Mouse (Mus musculus) heart, postnatal 4 days (tissue): Measurements from ENCODE around the gene Nmnat2. TPM values are rescaled to one million over a fixed set of nuclear protein-coding genes. Genes with fewer than 3 reads are reported as not detected.

Source experiments
- DNase-seq: peaks from one replicate; pipeline ENCODE4 v3.0.0; 2021
- total RNA-seq, 2 experiments: library from RNA; stranded (reverse); gene quantifications; 2 replicates each; pipeline ENCODE4 v1.2.3; 2021

Gene Nmnat2
- total RNA-seq, 2 experiments from 2014 or later: 1.2 to 1.5 TPM

DNA sequence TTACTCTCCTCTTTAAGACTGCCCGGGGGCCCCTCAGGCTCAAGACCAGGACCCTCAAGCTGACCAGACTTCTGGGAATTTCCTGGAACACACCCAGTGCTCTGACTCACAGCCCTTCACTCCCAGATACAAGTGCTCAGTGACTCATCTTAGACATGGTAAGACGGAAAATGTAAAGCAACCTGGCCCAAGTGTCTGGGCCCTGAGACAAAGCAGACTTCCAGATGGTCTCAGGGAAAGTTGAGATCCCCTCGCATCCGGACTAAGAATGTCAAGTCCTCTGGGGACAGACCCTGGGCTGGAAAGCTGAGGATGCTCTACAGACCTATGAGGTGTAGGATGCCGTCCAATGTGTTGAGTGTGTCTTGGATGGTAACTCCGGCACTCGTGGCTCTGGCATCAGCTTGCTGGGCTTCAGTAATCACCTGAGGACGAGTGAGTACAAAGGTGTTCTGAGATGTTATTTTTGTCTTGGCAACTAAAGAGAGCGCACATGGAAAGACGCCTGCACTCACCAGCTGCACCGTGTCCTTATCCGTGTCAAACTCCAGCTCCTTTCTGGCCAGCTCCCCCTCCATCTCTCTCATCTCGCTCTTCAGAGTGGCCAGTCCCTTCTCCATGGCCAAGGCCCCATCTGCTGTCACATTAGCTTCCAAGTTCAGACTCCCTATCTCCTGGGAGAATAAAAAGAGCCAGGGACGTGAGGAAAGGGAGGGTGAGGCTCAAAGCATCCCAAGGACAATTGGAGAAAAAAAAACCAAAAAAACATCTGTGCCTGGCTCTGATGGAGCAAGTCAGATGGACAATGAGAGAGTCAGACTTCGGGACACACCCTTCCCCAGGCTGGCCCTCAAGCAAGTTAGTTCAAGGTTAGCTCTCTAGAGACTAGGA lies 171.9 kb downstream of the Nmnat2 start:
- DNase-seq: peak; percentile 68

- no peak for DNase-seq
Observed at GRCm38 (mm10) chr1:153127622-153128021, 172.8 kb downstream of the Nmnat2 start.

DNA sequence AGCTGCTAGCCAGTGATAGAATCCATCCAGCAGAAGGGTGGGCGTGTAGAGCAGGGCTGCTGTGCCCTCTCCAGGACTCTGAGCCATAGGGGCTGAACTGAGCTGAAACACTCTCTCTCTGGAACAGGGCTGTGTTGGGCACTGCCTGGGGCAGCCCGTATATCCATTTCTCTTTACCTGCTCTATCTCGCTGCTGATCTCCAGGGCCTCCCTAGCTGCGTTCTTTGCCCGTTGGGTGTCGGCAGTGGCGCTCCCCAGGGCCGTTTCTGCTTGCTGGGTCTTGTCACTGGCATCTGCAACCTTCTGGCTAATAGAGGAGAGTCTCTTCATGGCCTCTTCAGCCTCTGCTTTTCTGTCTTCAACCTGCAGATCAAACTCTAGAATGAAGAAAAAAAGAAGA lies 174.0 kb downstream of the Nmnat2 start:
- DNase-seq: no peak

GRCm38 (mm10) chr1:153129992-153130713 lies 175.4 kb downstream of the Nmnat2 start:
- DNase-seq: peak; percentile 70

DNA sequence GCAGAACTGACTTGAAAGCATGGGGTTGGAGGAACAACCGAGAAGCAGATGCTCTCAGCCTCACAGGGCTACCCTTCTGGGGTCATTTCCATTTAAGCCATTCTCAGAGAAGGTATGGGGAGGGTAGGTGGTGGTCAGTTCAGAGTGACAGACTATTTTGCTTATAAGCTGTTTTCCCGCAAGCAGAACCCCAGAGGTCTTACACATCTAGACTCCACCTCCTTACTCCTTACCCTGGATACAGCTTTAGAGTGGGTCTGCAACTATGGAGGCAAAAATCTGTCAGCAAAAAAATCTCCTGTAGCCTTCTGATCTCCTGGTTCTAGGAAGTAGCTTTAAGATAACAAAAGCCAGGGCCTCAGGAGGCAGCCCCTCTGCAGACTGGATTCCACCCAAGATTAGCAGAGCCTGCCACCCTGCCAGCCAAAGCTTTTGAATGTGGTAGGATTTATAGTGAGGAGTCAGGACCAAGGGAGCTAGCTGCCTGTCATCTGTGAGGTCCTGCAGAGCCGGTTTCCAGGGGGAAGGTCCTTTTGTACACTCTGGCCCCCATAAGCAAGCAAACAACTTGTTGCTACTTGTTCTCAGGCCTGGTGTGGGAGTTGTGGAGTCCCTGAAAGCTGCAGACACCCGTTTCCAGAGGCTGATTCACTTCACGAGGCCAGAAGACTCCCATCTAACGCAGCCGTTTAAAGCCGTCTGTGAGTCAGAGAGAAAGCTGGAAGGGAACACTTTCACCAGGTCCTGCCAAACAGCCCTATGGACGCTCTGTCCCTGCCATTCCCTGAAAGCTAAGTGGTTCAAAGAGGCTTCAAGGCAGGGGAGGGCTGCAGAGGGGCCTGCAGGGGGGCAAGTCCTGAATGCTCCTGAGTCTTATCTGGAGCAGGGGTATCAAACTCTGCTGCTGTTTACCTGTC lies 179.3 kb downstream of the Nmnat2 start:
- peak; percentile 70 for DNase-seq

DNA sequence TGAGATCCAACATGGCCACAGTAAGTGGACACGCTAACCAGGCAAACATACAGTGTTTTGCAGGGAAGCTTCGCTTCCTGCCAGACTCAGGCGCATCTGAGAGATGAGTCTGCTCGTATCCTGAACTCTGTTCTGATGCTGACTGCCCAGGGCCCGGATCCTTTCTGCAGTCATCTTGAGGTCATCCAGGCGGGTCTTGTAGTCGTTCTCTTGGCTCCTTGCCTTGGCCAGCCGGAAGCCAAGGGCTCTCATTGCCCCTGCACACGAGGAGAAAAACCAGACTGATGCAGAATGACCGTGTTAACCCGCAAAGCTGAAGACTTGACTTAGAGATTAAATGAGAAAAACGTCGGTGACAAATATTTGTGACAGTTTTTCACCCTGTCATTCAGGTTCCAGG lies 181.9 kb downstream of the Nmnat2 start:
- peak; percentile 50 for DNase-seq

DNA sequence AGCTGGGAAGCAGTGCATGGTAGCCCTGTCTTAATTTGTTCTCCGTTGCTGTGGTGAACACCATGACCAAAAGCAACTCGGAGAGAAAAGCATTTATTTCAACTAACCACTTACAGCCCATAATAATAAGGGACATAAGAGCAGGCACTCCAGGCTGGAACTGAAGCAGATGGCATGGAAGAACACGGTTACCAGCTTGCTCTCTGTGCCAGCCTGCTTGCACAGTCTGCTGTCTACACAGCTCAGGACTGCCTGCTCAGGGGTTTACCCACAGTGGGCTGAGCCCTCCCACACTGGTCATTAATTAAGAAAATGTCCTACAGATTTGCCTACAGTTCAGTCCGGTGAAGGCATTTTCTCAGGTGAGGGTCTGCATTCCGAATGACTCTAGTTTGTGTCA lies 183.7 kb downstream of the Nmnat2 start:
- no peak for DNase-seq

- DNase-seq: no peak
Observed at GRCm38 (mm10) chr1:153139635-153140034, 184.8 kb downstream of the Nmnat2 start.

DNA sequence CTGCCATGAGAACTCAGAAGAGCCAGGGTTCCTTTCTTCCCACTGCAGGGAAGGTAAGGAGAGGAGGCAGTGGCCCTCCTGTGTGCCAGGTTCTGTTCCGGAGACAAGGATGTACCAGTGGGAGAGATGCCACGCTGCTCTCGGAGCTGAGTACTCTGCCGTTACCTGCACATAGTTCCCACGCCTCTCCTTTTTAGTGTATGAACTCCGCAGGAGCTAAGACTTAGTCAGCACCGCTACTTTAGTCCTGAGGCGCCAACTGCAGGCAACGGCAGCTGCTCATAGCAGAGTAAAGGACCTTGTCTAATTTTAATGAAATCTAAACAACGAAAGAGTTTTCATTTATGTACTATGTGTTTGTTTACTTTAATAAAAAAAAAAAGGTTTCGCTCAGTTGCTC lies 185.5 kb downstream of the Nmnat2 start:
- no peak for DNase-seq

- no peak for DNase-seq
Observed at GRCm38 (mm10) chr1:153140747-153141228, 186.0 kb downstream of the Nmnat2 start.

- DNase-seq: no peak
Observed at GRCm38 (mm10) chr1:153144021-153144420, 189.2 kb downstream of the Nmnat2 start.

- DNase-seq: no peak
Observed at GRCm38 (mm10) chr1:153145791-153146190, 191.0 kb downstream of the Nmnat2 start.

- no peak for DNase-seq
Observed at GRCm38 (mm10) chr1:153152594-153152993, 197.8 kb downstream of the Nmnat2 start.

- peak; percentile 61 for DNase-seq
Observed at GRCm38 (mm10) chr1:153153619-153154137, 198.9 kb downstream of the Nmnat2 start.

DNA sequence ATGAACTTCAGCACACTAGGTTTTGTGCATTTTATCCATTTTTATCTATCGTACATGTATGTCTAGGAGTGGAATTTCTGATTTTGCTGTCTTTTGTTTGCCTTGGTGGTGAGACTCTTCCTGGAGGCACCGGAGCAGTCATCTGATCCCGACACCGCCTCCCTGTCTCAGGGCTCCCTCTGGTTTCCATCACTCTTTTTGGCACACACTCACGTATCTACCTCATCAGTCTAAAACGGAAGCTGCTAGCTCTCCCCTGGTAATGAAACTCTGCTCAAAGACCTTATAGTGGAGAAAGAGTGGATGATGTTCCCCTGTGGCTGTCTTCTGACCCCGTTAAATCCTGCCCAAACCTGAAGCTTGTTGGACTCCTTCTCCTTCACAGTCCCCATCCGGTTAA lies 200.6 kb downstream of the Nmnat2 start:
- DNase-seq: peak; percentile 42

DNA sequence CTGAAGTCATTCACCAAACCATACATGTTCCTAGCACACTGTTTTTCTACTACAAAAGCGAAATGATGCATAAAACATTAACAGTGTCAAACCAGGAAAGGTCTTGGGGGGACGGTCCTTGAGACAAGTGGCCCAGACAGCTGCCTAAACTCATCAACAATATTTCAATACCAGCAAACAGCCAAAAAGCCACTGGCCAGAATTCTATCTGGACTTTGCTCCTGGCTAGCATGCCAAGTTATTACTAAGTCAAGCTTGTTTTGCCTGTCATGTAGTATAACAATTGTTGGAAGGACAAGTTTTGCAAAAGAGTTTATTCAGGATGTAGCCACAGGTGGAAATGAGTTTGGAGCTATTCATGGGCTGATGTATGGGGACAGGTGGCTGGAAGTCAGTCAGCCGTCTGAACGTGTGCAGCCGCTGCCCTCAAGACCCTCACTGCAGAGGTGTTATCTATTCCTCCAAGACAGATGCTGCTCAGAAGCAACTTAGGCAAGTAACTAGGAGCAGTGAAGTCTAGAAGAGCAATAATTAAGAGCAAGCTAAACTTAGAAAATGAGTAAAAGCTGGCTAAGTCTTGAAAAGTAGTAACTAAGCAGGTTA lies 202.3 kb downstream of the Nmnat2 start:
- peak; percentile 41 for DNase-seq

DNA sequence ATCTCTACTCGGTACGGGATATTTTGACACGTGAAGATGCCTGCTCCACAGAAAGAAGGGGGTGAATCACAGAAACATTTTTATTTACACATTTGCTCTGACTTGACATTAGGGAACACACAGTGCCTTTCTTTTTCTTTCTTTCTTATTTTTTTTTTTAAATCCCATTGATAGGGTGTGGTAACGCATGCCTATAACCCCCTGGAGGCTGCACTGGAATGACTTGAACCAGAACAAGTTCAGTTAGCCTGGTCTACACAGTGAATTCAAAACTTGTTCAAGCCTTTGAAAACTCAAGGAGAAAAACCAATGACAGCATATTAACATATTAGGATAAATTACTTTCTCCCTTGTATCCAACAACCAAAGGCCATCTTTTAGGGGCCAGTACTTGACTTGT lies 204.3 kb downstream of the Nmnat2 start:
- no peak for DNase-seq

DNA sequence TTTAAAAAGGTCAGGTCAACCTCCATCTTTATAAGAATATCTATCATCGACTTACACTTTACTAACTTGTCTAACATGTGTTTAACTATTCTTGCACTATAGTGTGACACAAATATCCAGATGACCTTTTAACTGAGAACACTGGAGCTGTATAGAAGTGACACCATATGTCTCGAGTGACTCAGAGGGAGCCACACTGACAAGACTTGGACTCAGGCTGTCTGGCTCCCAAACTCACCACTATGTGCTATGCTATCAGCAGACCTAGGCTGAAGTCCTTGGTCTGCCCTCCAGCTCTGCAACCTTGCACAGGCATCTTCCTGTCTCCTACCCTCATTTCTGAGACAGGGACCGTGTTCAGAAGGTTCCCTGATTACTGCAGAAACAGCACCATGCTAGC lies 209.0 kb downstream of the Nmnat2 start:
- DNase-seq: no peak

DNA sequence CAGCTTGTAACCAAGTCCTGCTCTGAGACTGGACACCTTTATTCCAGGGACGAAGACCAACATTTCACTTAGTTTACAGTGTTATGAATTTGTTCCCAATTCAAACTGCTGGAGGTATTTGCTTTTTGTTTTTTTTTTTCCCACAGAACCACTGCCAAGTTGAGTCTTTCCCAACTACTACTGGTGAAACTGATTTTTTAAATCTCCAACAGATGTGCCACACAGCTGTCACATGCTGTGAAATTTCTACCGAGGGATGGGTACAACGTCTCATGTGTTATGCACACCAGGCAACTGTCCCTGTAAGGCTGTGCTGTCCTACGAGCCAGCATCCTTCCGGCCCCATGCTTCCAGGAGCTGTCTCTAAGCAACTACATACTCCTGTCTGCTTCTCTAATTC lies 213.5 kb downstream of the Nmnat2 start:
- no peak for DNase-seq
